Mouse (Mus musculus) telencephalon, adult 2 months (tissue): ENCODE measurements around the gene Ccdc47.
"Not testable (repeated sequence)": the region's sequence is repeated elsewhere in the genome, so short reads cannot be mapped to it uniquely, and the experiment has no call there.

ENCODE experiments used
- DNase-seq: peaks from one replicate; pipeline ENCODE4 v3.0.0-alpha.2; 2011; ENCODE audit warnings: low read depth, low spot score

Gene Ccdc47

DNA sequence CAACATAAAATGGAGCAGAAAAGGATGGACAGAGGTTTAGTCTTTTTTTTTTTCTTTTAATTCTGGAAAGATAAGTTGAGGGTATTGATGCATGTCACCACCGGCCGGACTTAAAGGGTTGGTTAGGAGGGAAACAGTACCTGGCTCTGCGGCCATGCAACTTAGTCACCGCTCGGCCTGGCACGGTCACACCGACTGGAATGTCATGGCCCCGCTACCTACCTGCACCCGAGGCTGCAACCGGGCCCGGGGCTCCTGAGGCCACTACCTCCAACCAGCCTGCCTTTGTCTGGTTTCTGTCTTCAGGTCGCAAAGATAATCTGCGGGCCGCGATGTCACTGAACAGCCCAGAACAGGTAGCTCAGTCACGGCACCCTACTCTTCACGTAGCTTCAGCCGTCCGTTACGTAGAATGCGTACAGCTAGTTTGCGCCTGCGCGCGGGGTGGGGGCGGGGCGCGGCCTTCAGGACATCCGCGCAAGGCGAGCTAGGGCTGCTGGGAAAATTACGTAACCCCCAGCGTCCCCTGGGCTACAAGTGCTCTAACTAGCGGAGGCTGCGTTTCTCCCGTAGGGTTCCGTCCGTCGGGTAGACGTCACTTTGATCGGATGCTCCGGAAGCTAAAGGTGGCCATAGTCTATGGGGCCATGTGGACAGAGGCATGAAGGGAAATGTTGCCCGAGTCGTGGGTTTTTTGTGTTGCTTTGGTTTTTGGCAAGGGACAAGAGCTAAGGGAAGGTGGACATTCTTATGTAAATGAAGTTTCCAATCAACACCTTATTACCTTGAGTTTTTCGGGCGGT lies at the start of gene Ccdc47:
TSS of gene Ccdc47 (minus strand) at position 418 of the 803 bp plus-strand sequence.
- peak; percentile 100 for DNase-seq

DNA sequence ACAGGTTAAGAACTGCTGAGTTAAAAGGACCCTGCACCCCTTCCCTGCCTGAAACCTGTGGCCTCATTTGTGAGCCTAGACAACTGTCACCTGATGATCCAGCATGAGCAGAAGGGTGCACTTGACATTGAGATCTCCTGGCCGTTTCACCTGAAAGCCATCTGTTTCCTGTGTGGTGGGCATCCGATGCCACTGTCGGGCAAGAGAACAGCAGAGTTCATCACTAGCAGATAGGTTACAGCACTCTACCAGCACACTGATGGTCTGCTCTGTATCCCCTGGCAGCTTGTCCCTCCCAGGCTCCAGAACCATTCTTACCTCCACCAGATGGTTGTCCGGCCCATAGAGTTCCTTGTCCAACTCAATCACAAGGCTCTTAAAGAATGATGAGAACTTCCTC lies 49.4 kb upstream of the Ccdc47 start:
- DNase-seq, result no peak

DNA sequence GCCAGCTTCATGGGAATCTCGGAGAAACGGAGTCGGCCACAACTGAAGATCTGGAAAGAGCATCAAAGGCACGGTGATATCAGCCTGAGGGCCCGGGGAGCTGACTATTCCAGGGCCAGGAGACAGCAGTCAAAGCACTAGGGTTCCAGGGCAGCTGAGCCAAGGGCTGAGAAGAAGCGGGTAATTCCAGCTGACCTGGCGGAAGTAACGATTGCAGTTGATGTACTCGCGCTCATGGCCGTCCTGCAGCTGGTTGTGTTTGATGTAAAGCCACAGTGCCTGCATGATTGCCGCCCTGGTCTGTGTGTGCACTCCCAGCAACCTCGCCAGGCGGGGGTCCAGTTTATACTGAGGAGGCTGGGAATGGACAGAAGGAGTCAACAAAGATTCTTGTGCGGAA lies 48.8 kb upstream of the Ccdc47 start:
- no peak for DNase-seq

DNA sequence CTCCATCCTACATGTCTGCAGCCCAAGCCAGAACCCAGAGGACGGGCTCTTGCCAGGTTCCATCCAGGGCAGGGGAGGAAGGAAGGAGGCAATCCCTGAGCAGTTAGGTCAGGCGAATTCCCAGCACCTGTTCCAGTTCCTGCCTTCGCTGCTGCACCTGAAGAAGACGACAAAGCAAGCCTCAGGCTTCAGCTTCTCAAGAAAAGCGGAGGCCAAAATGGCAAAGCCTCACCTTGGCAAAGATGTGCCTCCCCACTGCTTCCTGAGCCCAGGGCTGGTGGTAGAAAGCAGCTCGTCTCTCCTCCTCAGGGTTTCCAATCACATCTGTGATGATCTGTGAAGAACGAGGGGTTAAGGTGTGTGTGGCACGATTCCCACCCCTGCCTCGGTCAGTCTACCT lies 47.8 kb upstream of the Ccdc47 start:
- DNase-seq, result no peak

DNA sequence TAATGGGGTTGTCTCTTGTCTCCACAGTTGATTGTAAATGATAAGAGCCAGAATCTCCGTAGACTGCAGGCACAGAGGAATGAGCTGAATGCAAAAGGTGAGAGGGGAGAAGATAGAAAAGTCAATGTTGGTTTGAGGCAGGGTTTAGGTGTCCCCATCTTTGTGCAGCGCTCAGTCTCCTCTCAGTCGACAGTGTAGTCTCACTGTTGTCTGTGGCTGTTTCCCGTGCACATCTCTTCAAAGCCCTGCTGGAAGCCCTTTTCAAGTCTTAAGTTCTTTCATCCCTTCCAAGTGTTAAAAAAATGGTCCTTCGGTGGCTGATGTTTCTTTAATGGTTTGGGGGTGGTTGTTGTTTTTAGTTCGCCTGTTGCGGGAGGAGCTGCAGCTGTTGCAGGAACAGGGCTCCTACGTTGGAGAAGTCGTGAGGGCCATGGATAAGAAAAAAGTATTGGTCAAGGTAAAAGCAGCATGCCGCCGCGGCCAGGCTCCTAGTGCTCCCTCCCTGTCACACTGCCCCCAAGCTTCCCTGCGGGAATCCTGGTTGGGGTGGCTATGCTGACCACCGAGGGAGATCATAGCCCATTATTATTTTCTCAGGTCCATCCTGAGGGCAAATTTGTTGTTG lies 44.8 kb upstream of the Ccdc47 start:
- no peak for DNase-seq

DNA sequence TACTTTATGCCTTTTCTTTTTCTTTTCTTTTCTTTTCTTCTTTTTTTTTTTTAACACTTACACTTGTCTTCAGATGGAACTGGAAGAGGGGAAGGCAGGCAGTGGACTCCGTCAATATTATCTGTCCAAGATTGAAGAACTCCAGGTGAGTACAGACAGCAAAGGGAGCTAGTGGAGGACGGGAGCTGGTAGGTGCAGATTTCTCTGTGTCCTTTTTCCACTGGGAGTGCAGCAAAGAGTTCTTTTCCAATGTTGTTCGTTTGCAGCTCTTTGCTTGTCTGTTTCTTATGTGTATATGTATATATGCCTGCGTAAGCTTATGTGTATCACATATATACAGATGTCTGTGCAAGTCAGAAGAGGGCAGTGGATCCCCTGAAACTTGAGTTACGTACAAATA lies 40.6 kb upstream of the Ccdc47 start:
- no peak for DNase-seq

DNA sequence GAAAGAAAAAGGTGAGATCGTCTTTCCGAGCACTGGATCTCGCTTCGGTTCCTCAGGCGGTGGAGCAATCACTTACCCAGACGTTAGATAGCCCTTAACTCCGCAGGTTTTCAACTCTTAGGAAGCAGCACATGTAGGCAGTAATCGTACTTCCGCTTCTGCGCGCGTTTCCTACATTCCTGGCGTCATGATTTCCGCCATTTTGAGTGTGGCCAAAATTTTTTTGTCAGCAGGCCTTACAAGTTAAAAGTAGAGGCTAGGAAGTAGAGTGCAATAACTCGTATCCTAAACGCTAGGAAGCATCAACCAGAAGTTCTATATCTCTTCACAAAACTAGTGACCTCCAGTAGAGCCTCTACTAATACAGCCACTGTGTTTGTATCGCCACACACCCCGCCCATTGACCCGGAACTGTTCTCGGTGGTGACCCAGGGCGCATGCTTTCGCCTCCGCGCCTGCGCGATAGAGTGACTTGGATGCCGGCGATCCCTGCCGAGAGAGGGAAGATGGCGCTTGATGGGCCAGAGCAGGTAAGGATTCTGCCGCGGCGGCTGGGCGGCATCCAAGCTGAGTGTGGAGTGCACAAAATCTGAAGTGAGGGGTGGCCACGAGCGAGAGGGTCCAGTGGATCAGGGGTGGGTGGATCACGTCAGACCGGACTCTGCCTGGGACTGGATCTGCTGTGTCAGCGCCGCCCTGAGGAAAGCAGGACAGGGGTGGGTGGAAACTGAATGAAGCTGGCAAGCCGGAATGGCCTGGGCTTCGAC lies 39.7 kb upstream of the Ccdc47 start, which contains the start of the genes Ftsj3 and Psmc5:
TSS of gene Ftsj3 (minus strand) at position 395 of the 767 bp plus-strand sequence.
TSS of gene Psmc5 (plus strand) at position 470 of the 767 bp plus-strand sequence.
- peak; percentile 92 for DNase-seq

DNA sequence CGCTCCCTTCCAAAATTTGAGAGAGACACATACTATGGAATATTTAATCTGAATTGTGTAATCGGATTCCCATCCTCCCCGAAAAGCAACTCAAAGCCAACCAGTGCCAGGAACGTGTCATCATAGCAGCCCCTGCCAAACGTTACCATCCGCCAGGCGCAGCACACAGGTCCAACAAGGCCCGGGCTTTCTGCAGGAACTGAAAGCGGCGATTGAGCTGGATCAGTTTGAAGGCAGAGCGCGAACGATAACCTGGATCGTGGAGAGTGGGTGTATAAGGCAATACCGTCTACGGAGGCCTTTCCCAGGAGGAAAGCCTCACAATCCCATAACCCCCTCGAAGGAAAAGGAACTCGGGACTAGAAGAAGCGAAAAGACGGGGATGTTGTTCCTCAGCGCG lies 39.0 kb upstream of the Ccdc47 start:
- DNase-seq, result no peak

DNA sequence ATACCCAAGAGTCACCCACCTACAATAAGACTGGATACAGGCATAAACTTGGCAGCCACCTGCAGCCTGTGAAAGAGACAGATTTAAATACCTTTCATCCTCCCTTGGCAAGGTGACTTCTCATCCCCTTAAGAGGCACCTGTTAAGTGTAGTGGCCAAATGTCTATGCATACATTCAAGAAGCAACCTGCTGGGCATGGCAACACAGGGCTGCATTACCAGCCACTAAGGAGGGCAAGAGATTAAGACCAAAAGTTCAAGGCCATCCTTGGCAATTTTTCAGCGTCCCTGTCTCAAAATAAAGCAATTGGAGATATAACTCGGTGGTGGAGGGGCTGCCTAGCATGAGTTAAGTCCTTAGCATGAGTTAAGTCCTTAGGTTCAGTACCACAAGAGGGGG lies 38.6 kb upstream of the Ccdc47 start:
- no peak for DNase-seq

DNA sequence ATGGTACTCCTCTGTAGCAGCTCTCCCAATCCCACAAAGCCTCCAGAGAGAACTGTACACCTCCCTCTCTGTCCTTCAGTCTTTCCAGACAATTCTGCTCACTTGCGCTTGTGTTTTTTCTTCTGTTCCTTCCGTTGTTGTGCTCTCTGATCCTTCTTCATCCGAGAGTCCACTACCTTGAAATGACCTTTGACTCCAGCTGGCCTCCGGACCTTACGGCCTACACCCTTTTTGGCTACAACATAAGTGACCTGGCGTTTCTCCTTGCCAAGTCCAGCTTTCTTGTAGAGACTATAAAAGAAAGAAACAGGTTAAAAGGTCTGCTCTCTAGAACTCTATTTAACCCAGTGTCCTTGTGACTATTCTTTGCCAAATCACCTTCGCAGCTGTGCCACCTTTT lies 33.2 kb upstream of the Ccdc47 start:
- no peak for DNase-seq

DNA sequence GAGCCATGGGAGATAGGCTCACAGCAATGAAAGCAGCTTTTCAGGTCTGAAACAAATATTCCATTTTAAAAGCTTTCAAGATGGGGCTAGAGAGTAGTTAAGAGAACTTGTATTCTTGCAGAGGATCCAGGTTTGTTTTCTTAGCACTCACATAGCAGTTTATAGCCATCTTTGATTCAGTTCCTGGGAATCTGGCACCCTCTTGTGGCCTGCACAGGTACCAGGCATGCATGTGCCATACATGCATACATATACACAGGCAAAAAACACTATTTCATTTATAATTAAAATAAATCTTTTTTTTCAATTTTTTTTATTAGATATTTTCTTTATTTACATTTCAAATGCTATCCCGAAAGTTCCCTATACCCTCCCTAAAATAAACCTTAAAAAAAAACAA lies 30.7 kb upstream of the Ccdc47 start:
- no peak for DNase-seq

DNA sequence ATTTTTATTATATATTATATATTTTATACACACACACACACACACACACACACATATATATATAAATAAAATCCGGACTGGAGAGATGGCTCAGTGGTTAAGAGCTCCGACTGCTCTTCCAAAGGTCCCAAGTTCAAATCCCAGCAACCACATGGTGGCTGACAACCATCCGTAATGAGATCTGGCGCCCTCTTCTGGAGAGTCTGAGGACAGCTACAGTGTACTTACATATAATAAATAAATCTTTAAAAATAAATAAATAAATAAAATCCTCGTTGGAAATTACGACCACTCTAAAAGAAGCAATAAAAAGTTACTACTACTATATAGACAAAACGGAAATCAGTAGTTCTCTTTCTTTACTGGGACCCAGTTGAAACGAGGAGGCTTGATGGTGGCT lies 17.8 kb upstream of the Ccdc47 start:
- DNase-seq, result not testable (repeated sequence)

DNA sequence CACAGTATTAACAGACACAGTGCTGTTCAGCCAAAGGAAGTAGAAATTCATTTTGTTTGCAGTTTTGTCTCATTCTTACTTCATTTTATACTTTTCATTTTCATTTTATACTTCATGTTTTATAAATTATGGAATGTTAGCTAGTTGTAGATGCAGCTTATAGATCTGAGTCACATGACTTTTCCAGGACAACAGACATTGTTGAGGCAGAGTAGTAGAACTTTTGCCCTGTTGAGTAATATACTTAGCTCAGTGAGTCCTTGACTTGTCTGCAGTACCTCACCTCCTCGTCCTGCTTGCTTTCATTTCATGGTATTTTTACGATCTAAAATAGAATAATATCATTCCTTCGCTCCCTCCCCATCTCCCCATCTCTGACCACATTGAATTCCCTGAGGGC lies 4.5 kb upstream of the Ccdc47 start:
- no peak for DNase-seq

DNA sequence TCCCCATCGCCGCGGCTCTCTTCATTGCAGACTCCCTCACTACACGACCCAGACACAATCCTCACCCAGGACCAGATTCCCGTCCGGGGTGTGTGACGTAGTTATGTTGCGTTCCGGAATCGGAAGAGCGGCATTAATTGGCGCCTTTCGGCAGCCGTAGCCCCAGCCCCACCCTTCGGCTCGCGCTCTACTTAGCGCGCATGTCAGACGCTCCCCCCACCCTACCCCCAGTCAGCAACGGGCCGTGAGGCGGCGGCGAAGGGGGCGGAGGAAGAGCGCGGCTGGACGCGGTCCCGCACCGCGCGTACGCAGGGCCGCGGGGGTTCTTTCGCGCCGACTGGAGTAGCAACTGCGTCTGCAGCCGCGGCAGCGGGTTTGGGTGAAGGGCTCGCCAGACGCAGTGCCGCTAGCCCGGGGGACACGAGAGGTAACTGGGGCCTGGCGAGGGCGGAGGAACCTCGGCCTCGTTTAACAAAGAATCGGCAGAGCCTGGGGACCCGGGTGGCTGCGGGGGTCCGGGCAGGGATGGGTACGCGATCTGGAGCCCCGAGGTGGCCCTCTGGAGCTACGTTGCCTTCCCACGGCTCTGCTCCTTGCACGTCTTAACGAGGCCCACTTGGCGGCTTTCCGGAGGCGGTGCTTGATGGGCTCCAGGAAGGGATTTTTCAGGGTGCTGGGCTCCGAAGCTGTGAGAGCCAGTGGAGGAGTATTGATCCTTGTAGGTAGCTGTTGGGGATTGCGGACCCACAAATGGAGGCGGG lies 766 bp upstream of the Ccdc47 start, which contains the start of gene Ddx42:
TSS of gene Ddx42 (plus strand) at position 197 of the 761 bp plus-strand sequence.
- DNase-seq, result peak; percentile 99

DNA sequence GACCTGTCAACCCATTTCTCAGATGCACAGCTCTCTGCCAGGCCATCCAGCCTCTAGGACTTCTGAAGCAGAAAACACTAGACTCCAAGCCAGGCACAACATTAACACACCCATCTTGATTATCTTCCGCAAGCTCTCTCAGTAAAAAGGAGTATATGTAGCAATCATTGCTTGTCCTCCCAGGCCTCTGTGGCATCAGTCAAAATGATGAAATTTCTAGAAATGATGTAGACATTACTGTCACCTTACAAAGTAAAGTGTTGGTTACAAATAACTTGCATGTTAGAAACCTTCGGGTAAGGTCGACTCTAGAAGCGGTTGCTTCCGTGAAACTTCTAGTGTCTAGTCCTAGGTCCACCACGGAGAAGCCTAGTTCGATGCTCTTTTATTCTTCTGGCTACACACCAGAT lies 689 bp downstream of the Ccdc47 start:
- DNase-seq, result no peak

DNA sequence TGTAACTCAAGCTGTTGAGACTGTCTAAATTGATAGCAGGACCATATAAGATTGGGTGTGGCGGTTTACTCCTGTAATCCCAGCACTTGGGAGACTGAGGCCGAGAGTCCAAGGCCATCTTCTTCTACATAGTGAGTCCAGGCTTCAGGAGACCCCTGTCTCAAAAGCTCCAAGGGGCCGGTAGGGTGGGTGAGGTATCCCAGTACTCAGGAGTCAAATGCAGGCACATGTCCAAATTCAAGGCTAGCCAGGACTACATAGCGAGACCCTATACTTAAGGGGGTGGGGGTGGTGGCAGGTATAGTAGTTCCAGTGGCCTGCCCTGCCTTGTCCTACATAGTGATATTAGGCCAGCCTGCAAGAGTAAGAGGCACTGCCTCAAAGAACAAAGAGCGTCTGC lies 1.3 kb downstream of the Ccdc47 start:
- DNase-seq, result no peak

DNA sequence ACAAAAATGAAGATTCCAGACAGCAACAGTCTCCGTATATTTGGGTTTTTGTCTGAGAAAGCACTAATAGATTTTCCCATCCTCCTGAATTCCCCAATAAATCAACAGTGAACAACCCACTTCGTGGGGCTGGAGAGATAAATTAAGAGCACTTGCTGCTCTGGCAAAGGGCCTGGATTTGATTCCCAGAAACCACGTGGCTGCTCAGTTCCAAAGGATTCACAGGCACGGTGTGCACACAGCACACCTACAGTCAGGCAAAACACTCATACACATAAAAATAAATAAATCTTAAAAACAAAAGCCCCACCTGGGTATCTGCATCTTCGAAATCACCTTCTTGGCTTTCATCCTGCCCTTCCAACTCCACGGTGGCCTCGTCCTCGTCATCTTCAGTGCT lies 3.4 kb downstream of the Ccdc47 start:
- no peak for DNase-seq

DNA sequence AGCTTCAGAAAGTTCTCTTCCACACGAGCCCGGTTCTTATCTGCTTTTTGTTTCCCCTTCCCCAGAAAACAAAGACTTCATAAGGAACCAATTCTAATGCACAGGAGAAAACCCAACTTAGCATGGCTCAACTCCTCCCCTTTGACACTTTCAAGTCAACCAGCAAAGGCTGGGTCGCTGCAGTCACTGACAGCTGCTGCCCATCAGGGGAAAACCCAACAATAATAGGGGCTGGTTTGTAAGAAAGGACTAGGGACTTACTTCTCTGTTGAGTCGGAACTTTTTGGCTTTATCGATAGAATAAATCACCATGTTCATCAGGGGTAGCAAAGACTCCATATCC lies 14.1 kb downstream of the Ccdc47 start, which contains the start of gene Strada:
TSS of gene Strada (minus strand) at position 46 of the 343 bp plus-strand sequence.
- DNase-seq, result no peak

DNA sequence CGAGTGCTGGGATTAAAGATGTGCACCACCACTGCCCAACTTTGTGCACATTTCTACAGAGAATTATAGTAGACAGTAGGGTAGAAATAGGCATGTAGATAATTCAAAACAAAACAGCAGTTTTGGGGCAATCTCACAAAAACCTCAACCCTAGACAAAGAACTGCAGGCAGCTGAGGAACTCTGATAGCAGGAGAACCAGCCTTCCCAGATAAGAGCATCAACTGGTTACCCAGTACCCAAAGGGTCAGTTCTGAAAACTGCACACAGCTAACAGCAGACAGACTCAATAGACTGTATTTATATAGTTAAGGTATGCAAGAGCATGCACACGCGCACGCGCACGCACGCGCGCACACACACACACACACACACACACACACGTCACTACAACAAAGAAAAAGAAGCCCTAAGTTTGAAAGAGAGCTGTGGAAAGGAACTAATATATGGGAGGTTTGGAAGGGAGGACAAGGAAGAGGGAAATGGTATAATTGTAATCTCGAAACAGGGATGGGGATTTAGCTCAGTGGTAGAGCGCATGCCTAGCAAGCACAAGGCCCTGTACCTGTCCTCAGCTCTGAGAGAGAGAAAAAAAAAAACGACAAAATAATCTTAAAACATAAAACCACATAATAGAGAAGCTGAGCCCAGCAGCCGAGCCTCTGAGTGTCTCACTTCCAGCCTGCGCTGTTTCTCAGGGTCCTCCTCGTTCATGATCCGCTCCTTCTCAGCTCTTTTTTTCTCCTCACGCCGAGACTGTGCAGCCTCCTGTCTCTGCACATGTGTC lies 14.6 kb downstream of the Ccdc47 start:
- no peak for DNase-seq

DNA sequence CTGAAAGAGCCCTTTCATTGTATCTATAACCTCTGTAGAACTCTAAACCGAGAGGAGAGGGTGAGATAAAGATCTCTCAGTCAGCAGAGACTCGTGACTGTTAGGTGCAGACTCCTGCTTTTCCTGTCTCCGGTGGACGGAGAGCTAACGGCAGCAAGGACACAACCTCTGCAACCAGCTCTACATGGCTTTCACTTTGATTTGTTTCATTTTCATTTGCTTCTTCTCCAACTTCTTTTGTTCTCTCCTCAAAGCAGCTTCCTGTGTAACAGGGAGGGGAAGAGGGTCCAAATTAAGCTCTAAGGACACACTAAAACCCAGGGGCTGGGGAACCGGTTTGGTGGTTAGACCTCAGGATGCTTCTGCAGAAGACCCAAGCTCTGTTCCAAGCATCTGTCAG lies 15.4 kb downstream of the Ccdc47 start:
- DNase-seq, result no peak

DNA sequence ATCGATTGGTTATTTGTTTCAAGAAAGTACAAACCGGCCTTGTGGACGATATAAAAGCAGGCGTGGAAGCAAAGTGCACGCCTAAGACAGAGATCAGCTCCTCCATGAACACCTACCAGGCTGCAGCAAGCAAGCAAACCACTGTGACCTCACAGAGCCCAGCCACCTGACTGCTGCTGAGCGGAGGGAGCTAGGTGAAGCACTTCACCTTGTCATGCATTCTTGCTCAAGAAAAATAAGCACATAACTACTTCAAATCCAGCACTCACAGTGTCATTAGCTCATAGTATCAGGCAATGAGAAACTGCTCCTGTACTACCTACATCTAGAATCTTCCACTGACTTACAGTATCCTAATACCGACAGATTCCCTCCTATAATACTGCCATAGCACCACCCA lies 16.1 kb downstream of the Ccdc47 start:
- DNase-seq, result not testable (repeated sequence)
